Mouse (Mus musculus): ENCODE data around the gene Sox12. TPM values are rescaled to one million over a fixed set of nuclear protein-coding genes. Genes with fewer than 3 reads are reported as not detected.

Gene Sox12
- polyA plus RNA-seq, 1 experiment from 2014 or later, result 15.0 TPM

- Histone ChIP-seq H3K9ac (ENCODE audit: low read length) (peak overlapping the region; percentile 99), H3K9me3 (ENCODE audit: control insufficient read depth, low read length) (no peaks in the 10 kb centered on the region), H3K27me3 (ENCODE audit: control insufficient read depth, insufficient read depth, low read length) (no peaks in the 10 kb centered on the region), H3K4me2 (ENCODE audit: low read length) (peak overlapping the region; percentile 97), H3K27ac (replicated peaks in 1 of 2; ENCODE audit: control insufficient read depth in 1 of 2, insufficient read depth in 1 of 2, low read depth in 2 of 2, low read length in 2 of 2) (peak overlapping the region; percentile 97 to 100), H3K4me1 (ENCODE audit: control insufficient read depth in 2 of 2, insufficient read depth in 2 of 2, low read length in 2 of 2) (peaks cover 8 to 27% of the 10 kb centered on the region in 2 experiments), H3K36me3 (ENCODE audit: control insufficient read depth, insufficient read depth, low read length) (peaks cover 13% of the 10 kb centered on the region), H3K4me3 (ENCODE audit: control insufficient read depth in 1 of 2, insufficient read depth in 1 of 2, low read depth in 1 of 2, low read length in 2 of 2) (peak overlapping the region; percentile 95 to 99)
- no peak for ATAC-seq (ENCODE audit: insufficient number of reproducible peaks, insufficient read depth, low FRiP score, low read depth)
- WGBS, result 1% methylated on average over 13 of the region's 13 CpGs
These were observed 1.3 kb upstream of the Sox12 start for GRCm38 (mm10) chr2:152399122-152399542.

- H3K4me3 ChIP-seq (ENCODE audit: control insufficient read depth in 1 of 2, insufficient read depth in 1 of 2, low read depth in 1 of 2, low read length in 2 of 2), result peak overlapping the region; percentile 95 to 99
- H3K27ac ChIP-seq (replicated peaks in 1 of 2; ENCODE audit: control insufficient read depth in 1 of 2, insufficient read depth in 1 of 2, low read depth in 2 of 2, low read length in 2 of 2), result peak overlapping the region; percentile 97 to 100
- ATAC-seq (ENCODE audit: insufficient number of reproducible peaks, insufficient read depth, low FRiP score, low read depth), result peak; percentile 81
- peaks cover 17% of the 10 kb centered on the region for H3K36me3 ChIP-seq (ENCODE audit: control insufficient read depth, insufficient read depth, low read length)
- H3K9ac ChIP-seq (ENCODE audit: low read length), result peak overlapping the region; percentile 99
- H3K27me3 ChIP-seq (ENCODE audit: control insufficient read depth, insufficient read depth, low read length), result no peaks in the 10 kb centered on the region
- under 1% methylated on average over 38 of the region's 38 CpGs for WGBS
- H3K4me1 ChIP-seq (ENCODE audit: control insufficient read depth in 2 of 2, insufficient read depth in 2 of 2, low read length in 2 of 2), result peaks cover 11 to 32% of the 10 kb centered on the region in 2 experiments
- no peaks in the 10 kb centered on the region for H3K9me3 ChIP-seq (ENCODE audit: control insufficient read depth, low read length)
- peak overlapping the region; percentile 97 for H3K4me2 ChIP-seq (ENCODE audit: low read length)
These were observed 828 bp upstream of the Sox12 start for GRCm38 (mm10) chr2:152398691-152399090.

GRCm38 (mm10) chr2:152397004-152397589 lies 766 bp downstream of the Sox12 start:
- Histone ChIP-seq H3K27ac (replicated peaks in 1 of 2; ENCODE audit: control insufficient read depth in 1 of 2, insufficient read depth in 1 of 2, low read depth in 2 of 2, low read length in 2 of 2) (peak overlapping the region; percentile 99 to 100), H3K4me3 (ENCODE audit: control insufficient read depth in 1 of 2, insufficient read depth in 1 of 2, low read depth in 1 of 2, low read length in 2 of 2) (peak overlapping the region; percentile 95 to 99), H3K27me3 (ENCODE audit: control insufficient read depth, insufficient read depth, low read length) (no peaks in the 10 kb centered on the region), H3K4me2 (ENCODE audit: low read length) (peak overlapping the region; percentile 97), H3K4me1 (ENCODE audit: control insufficient read depth in 2 of 2, insufficient read depth in 2 of 2, low read length in 2 of 2) (peaks cover 14 to 38% of the 10 kb centered on the region in 2 experiments), H3K9me3 (ENCODE audit: control insufficient read depth, low read length) (no peaks in the 10 kb centered on the region), H3K9ac (ENCODE audit: low read length) (peak overlapping the region; percentile 99), H3K36me3 (ENCODE audit: control insufficient read depth, insufficient read depth, low read length) (peaks cover 17% of the 10 kb centered on the region)
- under 1% methylated on average over 61 of the region's 77 CpGs for WGBS
- 0 out of 2 replicates have a peak, but pooled peaks have one; percentile 6 for ATAC-seq (ENCODE audit: insufficient number of reproducible peaks, insufficient read depth, low FRiP score, low read depth)

GRCm38 (mm10) chr2:152396110-152397003 lies 1.5 kb downstream of the Sox12 start:
- peak overlapping the region; percentile 95 to 99 for H3K4me3 ChIP-seq (ENCODE audit: control insufficient read depth in 1 of 2, insufficient read depth in 1 of 2, low read depth in 1 of 2, low read length in 2 of 2)
- H3K36me3 ChIP-seq (ENCODE audit: control insufficient read depth, insufficient read depth, low read length), result peaks cover 17% of the 10 kb centered on the region
- H3K4me1 ChIP-seq (ENCODE audit: control insufficient read depth in 2 of 2, insufficient read depth in 2 of 2, low read length in 2 of 2), result peaks cover 14 to 38% of the 10 kb centered on the region in 2 experiments
- peak overlapping the region; percentile 99 to 100 for H3K27ac ChIP-seq (replicated peaks in 1 of 2; ENCODE audit: control insufficient read depth in 1 of 2, insufficient read depth in 1 of 2, low read depth in 2 of 2, low read length in 2 of 2)
- H3K9me3 ChIP-seq (ENCODE audit: control insufficient read depth, low read length), result no peaks in the 10 kb centered on the region
- under 1% methylated on average over 42 of the region's 46 CpGs for WGBS
- no peaks in the 10 kb centered on the region for H3K27me3 ChIP-seq (ENCODE audit: control insufficient read depth, insufficient read depth, low read length)
- peak overlapping the region; percentile 99 for H3K9ac ChIP-seq (ENCODE audit: low read length)
- peak; percentile 75 for ATAC-seq (ENCODE audit: insufficient number of reproducible peaks, insufficient read depth, low FRiP score, low read depth)
- peak overlapping the region; percentile 97 for H3K4me2 ChIP-seq (ENCODE audit: low read length)

- peak overlapping the region; percentile 97 for H3K4me2 ChIP-seq (ENCODE audit: low read length)
- no peaks in the 10 kb centered on the region for H3K27me3 ChIP-seq (ENCODE audit: control insufficient read depth, insufficient read depth, low read length)
- 14% methylated on average over 12 of the region's 13 CpGs for WGBS
- H3K9ac ChIP-seq (ENCODE audit: low read length), result peak overlapping the region; percentile 76
- H3K27ac ChIP-seq (replicated peaks in 1 of 2; ENCODE audit: control insufficient read depth in 1 of 2, insufficient read depth in 1 of 2, low read depth in 2 of 2, low read length in 2 of 2), result peak overlapping the region in 1 of 2 experiments; percentile 100; a peak in 3 of 4 replicates
- H3K9me3 ChIP-seq (ENCODE audit: control insufficient read depth, low read length), result no peaks in the 10 kb centered on the region
- H3K4me3 ChIP-seq (ENCODE audit: control insufficient read depth in 1 of 2, insufficient read depth in 1 of 2, low read depth in 1 of 2, low read length in 2 of 2), result peak overlapping the region; percentile 95 to 99
- H3K4me1 ChIP-seq (ENCODE audit: control insufficient read depth in 2 of 2, insufficient read depth in 2 of 2, low read length in 2 of 2), result peaks cover 14 to 38% of the 10 kb centered on the region in 2 experiments
- ATAC-seq (ENCODE audit: insufficient number of reproducible peaks, insufficient read depth, low FRiP score, low read depth), result no peak
- peaks cover 17% of the 10 kb centered on the region for H3K36me3 ChIP-seq (ENCODE audit: control insufficient read depth, insufficient read depth, low read length)
These were observed 2.5 kb downstream of the Sox12 start for GRCm38 (mm10) chr2:152395271-152395920.

- H3K27ac ChIP-seq (replicated peaks in 1 of 2; ENCODE audit: control insufficient read depth in 1 of 2, insufficient read depth in 1 of 2, low read depth in 2 of 2, low read length in 2 of 2), result peak overlapping the region; percentile 60 to 61
- H3K9ac ChIP-seq (ENCODE audit: low read length), result peak overlapping the region; percentile 41; the same call in 1 of the 2 replicates
These were observed 4.4 kb downstream of the Sox12 start for GRCm38 (mm10) chr2:152393225-152394017.

More at GRCm38 (mm10) chr2:152393225-152394017, 4.4 kb downstream of the Sox12 start:
- H3K4me3 ChIP-seq (ENCODE audit: control insufficient read depth in 1 of 2, insufficient read depth in 1 of 2, low read depth in 1 of 2, low read length in 2 of 2), result no peak overlapping the region; a peak in 1 of 4 replicates
- H3K9me3 ChIP-seq (ENCODE audit: control insufficient read depth, low read length), result no peaks in the 10 kb centered on the region
- no peak for ATAC-seq (ENCODE audit: insufficient number of reproducible peaks, insufficient read depth, low FRiP score, low read depth)
- peak overlapping the region; percentile 97 for H3K4me2 ChIP-seq (ENCODE audit: low read length)
- 47% methylated on average over 9 of the region's 9 CpGs for WGBS
- no peaks in the 10 kb centered on the region for H3K27me3 ChIP-seq (ENCODE audit: control insufficient read depth, insufficient read depth, low read length)
- H3K36me3 ChIP-seq (ENCODE audit: control insufficient read depth, insufficient read depth, low read length), result peaks cover 17% of the 10 kb centered on the region
- H3K4me1 ChIP-seq (ENCODE audit: control insufficient read depth in 2 of 2, insufficient read depth in 2 of 2, low read length in 2 of 2), result peaks cover 14 to 28% of the 10 kb centered on the region in 2 experiments

All from heart, embryonic 14.5 days (tissue).